Mouse (Mus musculus): ENCODE measurements around the gene Strap. TPM values are rescaled to one million over a fixed set of nuclear protein-coding genes. Genes with fewer than 3 reads are reported as not detected.

The Strap gene
- polyA plus RNA-seq, 1 experiment, result 75.4 TPM

DNA sequence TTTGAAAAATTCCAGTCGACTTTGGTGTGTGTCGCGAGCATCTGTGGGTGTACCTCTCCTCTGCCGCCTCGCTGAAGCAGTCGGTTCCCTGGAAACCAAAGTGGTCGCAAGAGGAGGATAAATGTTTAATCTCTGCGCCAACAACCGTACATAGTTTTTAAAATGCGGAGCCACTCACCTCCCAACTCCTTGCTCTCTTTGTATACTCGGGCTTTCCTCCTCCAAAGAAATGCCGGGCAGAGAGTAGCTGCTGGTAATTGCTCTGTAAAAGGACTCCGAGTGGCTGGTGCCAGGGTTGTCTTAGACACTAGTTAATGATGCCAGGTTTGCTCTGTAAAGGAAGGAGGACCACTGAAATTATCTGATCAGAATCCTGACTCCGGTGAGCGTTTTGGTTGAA, 26.1 kb downstream of the Strap start:
- TF ChIP-seq CTCF (IDR thresholded peaks at IDR 0.05; ENCODE audit: borderline replicate concordance, extremely low read depth, insufficient read depth, insufficient read length), result no peak
- DNase-seq (ENCODE audit: low read depth), result peak; percentile 66

DNA sequence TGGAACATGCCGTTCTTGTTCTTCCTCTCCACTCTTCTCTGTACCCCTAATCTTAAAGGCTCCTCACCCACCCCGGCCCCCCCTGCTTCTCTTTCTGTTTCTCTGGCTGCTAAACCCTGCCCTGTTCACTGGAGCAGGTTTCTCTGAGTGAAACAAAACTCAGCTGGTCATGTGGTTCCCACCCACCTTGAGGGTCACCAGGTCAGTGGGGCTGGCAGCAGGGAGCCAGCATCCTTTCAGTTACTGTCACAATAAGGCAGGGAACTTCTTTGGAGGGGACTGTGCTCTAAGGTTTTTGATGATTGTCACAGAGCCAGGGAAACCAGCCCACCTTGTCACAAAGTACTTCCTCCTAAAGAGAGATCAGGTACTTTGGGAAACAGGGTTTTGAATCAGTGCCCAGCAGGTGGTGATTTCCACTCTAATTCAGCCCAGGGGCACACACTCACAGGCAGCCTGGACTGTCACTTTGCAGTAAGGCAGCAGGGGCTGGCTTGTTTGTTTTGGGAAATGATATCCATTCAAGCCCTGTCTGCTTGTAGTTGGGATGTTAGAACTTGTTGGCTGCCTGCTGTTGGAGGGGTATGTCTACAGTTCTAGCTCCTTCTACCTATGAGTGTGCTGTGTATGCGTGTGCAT, 29.8 kb downstream of the Strap start:
- TF ChIP-seq POLR2A (IDR thresholded peaks at IDR 0.05; ENCODE audit: borderline replicate concordance, extremely low read depth, insufficient read depth, insufficient read length, poor library complexity, severe bottlenecking), result no peak
- TF ChIP-seq CTCF (IDR thresholded peaks at IDR 0.05; ENCODE audit: borderline replicate concordance, extremely low read depth, insufficient read depth, insufficient read length), result no peak
- DNase-seq (ENCODE audit: low read depth), result peak; percentile 35

DNA sequence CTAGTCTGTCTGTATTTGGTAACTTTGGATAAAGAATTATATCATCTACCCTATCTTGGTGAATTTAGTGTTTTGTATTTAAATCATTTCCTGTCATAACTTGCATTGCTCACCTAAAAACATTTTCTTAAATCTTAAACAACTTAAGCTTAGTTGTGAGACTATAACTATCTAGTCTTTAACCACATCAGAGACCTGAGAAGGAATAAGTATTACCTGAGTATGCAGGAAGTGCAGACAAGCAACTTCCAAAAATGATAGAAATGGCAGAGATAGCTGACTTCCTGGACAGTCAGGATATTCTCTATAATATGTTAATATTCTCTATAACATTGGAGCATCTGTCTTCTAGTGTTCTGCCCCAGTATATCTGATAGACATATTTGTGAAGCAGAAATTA, 31.3 kb downstream of the Strap start:
- TF ChIP-seq POLR2A (IDR thresholded peaks at IDR 0.05; ENCODE audit: borderline replicate concordance, extremely low read depth, insufficient read depth, insufficient read length, poor library complexity, severe bottlenecking) (no peak), CTCF (IDR thresholded peaks at IDR 0.05; ENCODE audit: borderline replicate concordance, extremely low read depth, insufficient read depth, insufficient read length) (no peak)
- DNase-seq (ENCODE audit: low read depth), result no peak

DNA sequence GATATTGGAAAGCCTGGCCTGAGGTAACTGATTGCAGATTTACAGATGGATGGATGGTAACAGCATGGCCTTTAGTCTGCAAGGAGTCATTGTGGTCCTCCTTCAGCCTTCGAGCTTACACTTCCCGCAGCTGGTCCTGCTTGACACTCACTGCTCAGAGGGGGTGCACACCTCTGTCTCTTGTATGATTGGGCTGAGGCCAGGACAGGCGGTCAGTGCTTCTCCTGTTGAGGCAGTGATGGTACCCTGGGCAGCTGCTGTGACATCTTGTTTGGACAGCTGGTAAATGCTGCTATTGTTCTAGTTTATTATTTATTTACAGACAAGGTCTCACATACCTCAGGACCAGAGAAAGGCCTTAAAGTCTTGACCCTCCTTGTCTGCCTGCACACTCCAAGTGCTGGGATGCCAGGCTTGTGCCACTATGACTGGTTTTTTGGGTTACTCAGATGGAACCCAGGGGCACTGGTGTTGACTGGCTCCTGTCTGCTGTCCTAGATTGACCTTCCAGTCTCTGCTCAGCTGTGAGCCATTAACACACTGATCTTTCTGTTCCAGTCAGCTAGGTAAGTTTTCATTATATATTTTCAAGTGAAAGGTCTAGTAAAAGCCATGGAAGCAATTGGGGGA, 36.9 kb downstream of the Strap start:
- DNase-seq (ENCODE audit: low read depth), result no peak
- TF ChIP-seq POLR2A (IDR thresholded peaks at IDR 0.05; ENCODE audit: borderline replicate concordance, extremely low read depth, insufficient read depth, insufficient read length, poor library complexity, severe bottlenecking), result no peak
- TF ChIP-seq CTCF (IDR thresholded peaks at IDR 0.05; ENCODE audit: borderline replicate concordance, extremely low read depth, insufficient read depth, insufficient read length), result no peak

DNA sequence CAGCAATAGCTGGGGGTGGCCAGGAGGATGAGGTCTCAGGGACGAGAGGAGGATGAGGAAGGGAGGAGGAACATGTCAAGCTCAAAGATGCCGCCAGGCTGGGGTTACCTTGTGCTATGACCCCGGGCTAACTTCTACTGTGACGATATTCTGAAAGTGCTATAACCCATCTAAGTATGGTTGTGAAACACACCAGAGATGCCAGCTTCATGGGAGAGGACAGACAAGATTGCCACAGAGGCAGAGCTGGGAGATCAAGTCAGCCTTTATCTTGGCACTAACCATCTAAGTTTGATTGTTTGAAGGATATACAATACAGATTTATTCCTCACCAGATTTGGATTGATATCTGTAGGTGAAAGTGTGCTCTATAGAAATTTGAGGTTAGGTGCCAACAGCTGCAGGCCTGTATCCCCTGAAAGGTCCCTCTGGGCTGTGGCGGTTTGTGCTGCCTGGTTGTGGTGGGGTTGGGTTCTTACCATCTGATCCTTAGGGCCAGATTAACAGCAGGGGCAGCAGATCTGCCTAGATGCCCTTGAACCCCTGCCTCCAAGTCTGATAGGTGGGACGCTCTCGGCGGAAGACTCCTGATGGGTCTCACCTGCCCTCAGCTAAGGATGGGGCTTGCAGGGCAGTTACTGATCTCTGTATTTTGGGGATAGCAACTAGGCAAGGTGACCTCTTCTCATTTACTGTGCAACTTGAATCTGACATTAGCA, 38.2 kb downstream of the Strap start:
- TF ChIP-seq CTCF (IDR thresholded peaks at IDR 0.05; ENCODE audit: borderline replicate concordance, extremely low read depth, insufficient read depth, insufficient read length), result no peak
- DNase-seq (ENCODE audit: low read depth), result no peak

DNA sequence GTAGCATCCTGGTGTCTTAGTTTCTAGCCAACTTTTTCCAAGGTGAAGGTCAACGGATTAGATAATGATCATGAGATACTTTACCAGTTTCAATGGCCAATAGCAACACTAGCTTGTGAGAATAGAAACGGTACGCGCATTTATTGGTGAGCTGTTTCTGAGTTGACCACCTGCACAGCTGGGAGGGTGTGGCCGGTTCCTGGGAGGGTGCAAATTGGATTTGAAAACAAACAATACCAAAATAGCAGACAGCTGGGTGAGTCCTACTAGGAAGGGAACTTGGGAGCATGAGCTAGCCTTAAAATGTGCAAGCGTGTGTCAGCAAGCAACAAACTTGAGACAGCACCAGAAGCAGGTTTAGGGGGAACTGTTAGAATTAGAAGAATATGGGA, 38.8 kb downstream of the Strap start:
- DNase-seq (ENCODE audit: low read depth), result no peak
- TF ChIP-seq CTCF (IDR thresholded peaks at IDR 0.05; ENCODE audit: borderline replicate concordance, extremely low read depth, insufficient read depth, insufficient read length), result no peak
- TF ChIP-seq POLR2A (IDR thresholded peaks at IDR 0.05; ENCODE audit: borderline replicate concordance, extremely low read depth, insufficient read depth, insufficient read length, poor library complexity, severe bottlenecking), result no peak

DNA sequence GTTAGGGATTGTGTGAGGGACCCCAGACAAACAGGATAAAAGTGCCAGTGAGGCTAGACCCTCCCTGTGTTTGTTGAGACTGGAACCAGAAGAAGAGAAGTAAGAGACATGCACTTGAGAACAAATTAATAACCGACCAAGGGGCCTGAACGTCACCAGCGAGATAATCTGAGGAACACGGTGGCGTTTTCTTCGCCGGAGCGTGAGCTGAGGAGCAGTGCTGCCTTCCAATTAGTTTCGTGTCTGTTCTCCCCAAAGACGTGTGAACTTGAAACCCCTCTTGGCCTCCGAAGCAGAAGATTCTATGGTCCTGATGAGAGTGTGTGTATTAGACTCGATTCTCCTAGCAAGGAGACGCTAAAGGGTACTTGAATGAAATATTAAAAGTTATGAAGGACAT, 39.3 kb downstream of the Strap start:
- DNase-seq (ENCODE audit: low read depth), result no peak
- no peak for TF ChIP-seq POLR2A (IDR thresholded peaks at IDR 0.05; ENCODE audit: borderline replicate concordance, extremely low read depth, insufficient read depth, insufficient read length, poor library complexity, severe bottlenecking)
- no peak for TF ChIP-seq CTCF (IDR thresholded peaks at IDR 0.05; ENCODE audit: borderline replicate concordance, extremely low read depth, insufficient read depth, insufficient read length)

DNA sequence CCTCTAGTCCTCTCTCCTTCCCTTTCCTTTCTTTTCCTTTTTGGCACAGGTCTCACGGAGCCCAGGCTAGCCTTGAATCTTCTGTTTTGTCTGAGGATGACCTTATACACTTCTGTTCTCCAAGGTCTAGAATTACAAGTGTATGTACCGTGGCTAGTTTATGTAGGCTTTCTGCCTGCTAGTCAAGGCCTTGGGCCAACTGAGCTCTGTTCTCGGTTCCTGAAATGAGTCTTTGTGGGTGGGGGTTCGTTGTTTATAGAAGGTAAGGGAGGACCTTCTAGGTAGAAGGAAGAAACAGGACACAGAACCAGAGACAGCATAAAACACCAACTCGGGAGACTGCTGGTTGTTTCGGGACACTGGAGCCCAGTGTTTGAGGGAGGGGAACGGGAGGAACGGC, 40.3 kb downstream of the Strap start:
- TF ChIP-seq POLR2A (IDR thresholded peaks at IDR 0.05; ENCODE audit: borderline replicate concordance, extremely low read depth, insufficient read depth, insufficient read length, poor library complexity, severe bottlenecking) (no peak), CTCF (IDR thresholded peaks at IDR 0.05; ENCODE audit: borderline replicate concordance, extremely low read depth, insufficient read depth, insufficient read length) (no peak)
- no peak for DNase-seq (ENCODE audit: low read depth)

DNA sequence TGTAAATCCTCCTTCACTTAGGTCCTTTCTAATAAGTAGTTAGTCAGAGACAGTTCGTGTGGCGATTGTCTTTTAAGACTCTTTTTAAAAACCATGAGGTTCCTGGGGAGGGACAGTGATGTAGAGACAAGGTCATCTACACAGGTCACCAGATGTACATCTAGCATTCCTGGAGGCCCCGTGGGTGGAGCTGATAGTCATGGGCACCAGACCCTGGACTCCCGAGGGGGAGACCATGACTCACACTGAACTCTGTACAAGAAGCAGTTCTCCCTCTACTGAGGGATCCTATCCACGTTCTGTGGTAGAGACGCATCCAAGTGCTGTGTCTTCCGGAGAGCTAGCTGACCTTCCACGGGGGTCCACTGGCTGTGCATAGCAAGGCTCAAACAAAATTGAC, 42.1 kb downstream of the Strap start:
- TF ChIP-seq POLR2A (IDR thresholded peaks at IDR 0.05; ENCODE audit: borderline replicate concordance, extremely low read depth, insufficient read depth, insufficient read length, poor library complexity, severe bottlenecking) (no peak), CTCF (IDR thresholded peaks at IDR 0.05; ENCODE audit: borderline replicate concordance, extremely low read depth, insufficient read depth, insufficient read length) (no peak)
- DNase-seq (ENCODE audit: low read depth), result no peak

DNA sequence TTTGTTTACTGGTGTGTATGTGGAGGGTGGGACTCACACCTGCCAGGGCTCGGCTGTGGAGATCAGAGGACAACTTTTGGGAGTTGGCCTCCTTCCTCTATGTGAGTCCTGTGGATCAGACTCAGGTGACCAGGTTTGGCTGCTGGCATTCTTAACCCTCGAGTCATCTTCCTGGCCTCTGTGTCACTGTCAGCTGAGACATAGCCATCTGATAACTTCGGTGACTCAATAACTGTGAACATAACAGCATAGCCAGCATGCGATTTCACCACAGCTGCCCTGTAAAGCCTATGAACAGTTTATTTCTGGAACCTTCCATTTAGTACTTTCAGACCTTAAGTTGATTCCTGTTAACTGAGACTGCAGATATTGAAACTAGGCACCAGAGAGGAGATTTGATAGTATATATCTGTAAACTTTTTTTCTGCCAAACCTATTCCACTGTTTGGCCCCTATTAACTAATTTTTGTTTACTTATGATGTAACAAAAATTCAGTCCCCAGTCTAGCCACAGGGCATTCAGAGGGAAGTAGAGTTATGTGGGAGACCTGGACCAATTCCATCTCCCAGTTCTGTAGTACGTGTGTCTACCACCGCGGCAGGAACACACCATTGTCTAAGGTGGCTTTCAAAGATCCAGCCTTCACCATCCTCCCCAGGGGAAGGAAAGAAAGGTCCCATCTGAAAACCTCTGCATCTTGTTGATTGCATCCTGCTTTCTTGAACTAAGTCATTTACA, 49.2 kb downstream of the Strap start:
- TF ChIP-seq CTCF (IDR thresholded peaks at IDR 0.05; ENCODE audit: borderline replicate concordance, extremely low read depth, insufficient read depth, insufficient read length), result no peak
- TF ChIP-seq POLR2A (IDR thresholded peaks at IDR 0.05; ENCODE audit: borderline replicate concordance, extremely low read depth, insufficient read depth, insufficient read length, poor library complexity, severe bottlenecking), result no peak

DNA sequence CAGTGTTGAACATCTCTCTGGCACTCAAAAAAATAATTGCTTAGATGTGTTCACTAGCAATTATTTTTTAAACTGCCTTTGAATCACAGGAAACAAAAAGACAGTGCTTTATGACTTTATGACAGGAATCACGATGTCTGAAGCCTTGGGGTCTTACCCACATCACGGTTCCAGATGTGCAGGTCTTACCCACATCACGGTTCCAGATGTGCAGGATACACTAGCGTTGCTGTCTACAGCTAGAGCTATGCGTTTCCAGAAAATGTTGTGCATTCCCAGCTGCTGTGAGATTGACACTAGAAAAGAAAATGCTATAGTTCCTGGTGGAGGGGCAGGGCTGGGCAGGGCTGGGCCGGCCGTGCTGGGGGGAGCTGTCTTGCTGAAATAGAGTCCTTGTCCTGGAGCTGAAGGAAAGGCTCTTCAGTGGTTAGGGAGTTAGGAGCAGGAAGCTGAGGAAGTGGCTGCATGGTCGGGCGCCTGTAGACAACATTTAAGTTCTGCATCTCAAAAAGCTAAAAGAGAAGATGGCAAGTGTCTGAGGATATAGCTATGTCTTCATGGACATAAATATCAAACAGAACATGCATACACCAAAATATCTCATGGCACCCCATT, 54.2 kb downstream of the Strap start:
- DNase-seq (ENCODE audit: low read depth), result no peak
- TF ChIP-seq POLR2A (IDR thresholded peaks at IDR 0.05; ENCODE audit: borderline replicate concordance, extremely low read depth, insufficient read depth, insufficient read length, poor library complexity, severe bottlenecking), result no peak
- no peak for TF ChIP-seq CTCF (IDR thresholded peaks at IDR 0.05; ENCODE audit: borderline replicate concordance, extremely low read depth, insufficient read depth, insufficient read length)

More for the DNA sequence above, 49.2 kb downstream of the Strap start:
- DNase-seq (ENCODE audit: low read depth), result no peak

Measured in brain, embryonic 14.5 days (tissue).